Mouse (Mus musculus) megakaryocyte, embryonic 14.5 days (primary cell): ENCODE measurements around the gene Flna.

Experiments
- FLI1 ChIP-seq: IDR thresholded peaks from 2 replicates; pipeline ENCODE4 v1.6.1; 2012; ENCODE audit warnings: low read length, inconsistent platforms, mixed read lengths
- GATA1 ChIP-seq: IDR thresholded peaks from 3 replicates; pipeline ENCODE4 v1.6.1; 2012; ENCODE audit warnings: mixed read lengths, low read length, inconsistent platforms, borderline replicate concordance

- TF ChIP-seq GATA1 (no peak), FLI1 (no peak)
These were observed 19.6 kb downstream of the Flna start for GRCm38 (mm10) chrX:74230038-74230437.
